In genomic region chr9:73262711-73263110, GRCm38 (mm10) we compare ENCODE assay signal across 15 mouse cellular contexts.
DNase-seq lines count a peak whose midpoint lies in the region; ATAC-seq and TF ChIP-seq lines count a peak whose summit lies in the region.
"Had no signal": no experiment of that assay in that cellular context is flagged by ENCODE, and none has a peak within 500 bp of the region (broad histone marks: within the 10 kb centered on the region; RNA-seq: fewer than 3 reads in every experiment).

No protein-coding gene starts in this region.

- H3K4me2 ChIP-seq in forebrain, embryonic 12.5 days = no peak overlapping the region
- H3K4me2 ChIP-seq in hindbrain, postnatal 0 days (ENCODE audit: low read depth, low read length) = no peak overlapping the region

- ATAC-seq in forebrain, embryonic 12.5 days (ENCODE audit: low FRiP score) = no peak
- peak; percentile 35; the same call in 1 of the 2 replicates for ATAC-seq in hindbrain, postnatal 0 days

- H3K4me1 ChIP-seq in forebrain, embryonic 10.5 days = peaks cover 9% of the 10 kb centered on the region
- H3K4me1 ChIP-seq in forebrain, embryonic 12.5 days = no peaks in the 10 kb centered on the region
- no peaks in the 10 kb centered on the region for H3K4me1 ChIP-seq in hindbrain, postnatal 0 days (ENCODE audit: insufficient read depth, low read length)
- H3K4me1 ChIP-seq in limb, embryonic 10.5 days = no peaks in the 10 kb centered on the region

- peak; percentile 24 for DNase-seq in forebrain, embryonic 10.5 days (ENCODE audit: extremely low spot score, low spot score)
- peak; percentile 48 for DNase-seq in retina, postnatal 1 day
- DNase-seq in retina, embryonic 14.5 days (ENCODE audit: low spot score) = no peak
- no peak for DNase-seq in hindbrain, postnatal 0 days (ENCODE audit: low spot score)
- DNase-seq in B cell, adult 2 months = no peak
- DNase-seq in frontal cortex, postnatal 10 days (ENCODE audit: low spot score in 2 of 2) = no peak
- no peak for DNase-seq in limb, embryonic 10.5 days (ENCODE audit: low spot score)
- DNase-seq: adrenal gland, postnatal 10 days; cerebellum, postnatal 25 days; kidney, postnatal 25 days; left cerebral cortex, postnatal 4 days; lung, postnatal 10 days; thymus, adult 18-20 months had no signal

- no peaks in the 10 kb centered on the region for H3K27me3 ChIP-seq in forebrain, embryonic 10.5 days (ENCODE audit: poor library complexity, severe bottlenecking)
- no peaks in the 10 kb centered on the region for H3K27me3 ChIP-seq in forebrain, embryonic 12.5 days
- 0 out of 2 replicates have a peak, but pooled peaks cover 3% of the 10 kb centered on the region for H3K27me3 ChIP-seq in hindbrain, postnatal 0 days (ENCODE audit: insufficient read depth, low read length)
- no peaks in the 10 kb centered on the region for H3K27me3 ChIP-seq in limb, embryonic 10.5 days (ENCODE audit: low read depth, poor library complexity, severe bottlenecking)

- H3K4me3 ChIP-seq in forebrain, embryonic 10.5 days = no peak overlapping the region
- H3K4me3 ChIP-seq in forebrain, embryonic 12.5 days (replicated peaks) = no peak overlapping the region
- H3K4me3 ChIP-seq in hindbrain, postnatal 0 days (ENCODE audit: low read length) = no peak overlapping the region
- H3K4me3 ChIP-seq in limb, embryonic 10.5 days = no peak overlapping the region

- TF ChIP-seq CTCF in hindbrain, postnatal 0 days (IDR thresholded peaks at IDR 0.05; ENCODE audit: low read depth) = no peak

- H3K9ac ChIP-seq in forebrain, embryonic 12.5 days = no peak overlapping the region
- H3K9ac ChIP-seq in hindbrain, postnatal 0 days (replicated peaks; ENCODE audit: low read length) = no peak overlapping the region
- H3K9ac ChIP-seq: liver, embryonic 14.5 days had no signal

- H3K9me3 ChIP-seq in forebrain, embryonic 10.5 days = no peaks in the 10 kb centered on the region
- H3K9me3 ChIP-seq in forebrain, embryonic 12.5 days = no peaks in the 10 kb centered on the region
- no peaks in the 10 kb centered on the region for H3K9me3 ChIP-seq in hindbrain, postnatal 0 days (ENCODE audit: low read length)
- no peaks in the 10 kb centered on the region for H3K9me3 ChIP-seq in limb, embryonic 10.5 days (replicated peaks)

- no peak overlapping the region for H3K27ac ChIP-seq in forebrain, embryonic 10.5 days
- no peak overlapping the region for H3K27ac ChIP-seq in forebrain, embryonic 12.5 days
- no peak overlapping the region for H3K27ac ChIP-seq in hindbrain, postnatal 0 days
- H3K27ac ChIP-seq in limb, embryonic 10.5 days = no peak overlapping the region
- H3K27ac ChIP-seq: liver, embryonic 14.5 days had no signal

- WGBS in forebrain, embryonic 10.5 days = 40% methylated on average over 5 of the region's 5 CpGs
- 44% methylated on average over 5 of the region's 5 CpGs for WGBS in forebrain, embryonic 12.5 days
- whole genome bisulfite sequencing in hindbrain, postnatal 0 days = 25% methylated on average over 5 of the region's 5 CpGs
- WGBS in limb, embryonic 10.5 days = 62% methylated on average over 5 of the region's 5 CpGs

- no peaks in the 10 kb centered on the region for H3K36me3 ChIP-seq in forebrain, embryonic 10.5 days (replicated peaks)
- H3K36me3 ChIP-seq in forebrain, embryonic 12.5 days (replicated peaks) = no peaks in the 10 kb centered on the region
- no peaks in the 10 kb centered on the region for H3K36me3 ChIP-seq in hindbrain, postnatal 0 days (ENCODE audit: insufficient read depth, low read length)
- H3K36me3 ChIP-seq in limb, embryonic 10.5 days = no peaks in the 10 kb centered on the region

Comparison
In these comparisons a context has a peak if more than half of its experiments do, and no peak if none do; other contexts are left out.
1. DNase-seq: peak in forebrain, embryonic 10.5 days (single experiment) and retina, postnatal 1 day (single experiment); none in retina, embryonic 14.5 days (single experiment), hindbrain, postnatal 0 days (single experiment), B cell, adult 2 months (0 of 2), frontal cortex, postnatal 10 days (0 of 2) and limb, embryonic 10.5 days (single experiment).